Mouse (Mus musculus): ENCODE data around the gene Bet1l.

DNA sequence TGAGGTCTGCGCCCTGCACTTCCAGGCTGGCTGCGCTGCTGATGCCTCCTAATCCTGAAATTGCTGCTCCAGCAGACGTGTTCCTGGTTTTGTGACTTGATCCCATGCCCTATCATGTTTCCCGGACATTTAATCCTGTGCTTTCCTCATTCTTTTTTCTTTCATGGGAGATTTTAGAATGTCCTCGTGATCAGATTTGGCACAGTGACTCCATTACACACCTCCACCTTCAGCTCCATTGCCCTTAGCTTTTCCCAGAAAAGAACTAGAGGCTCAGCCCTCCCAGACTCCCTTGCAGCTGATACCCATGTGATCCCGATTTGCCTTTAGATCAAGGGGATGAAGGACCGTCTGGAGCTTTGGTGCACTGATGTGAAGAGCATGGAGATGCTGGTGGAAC is 40.5 kb upstream of the Bet1l start:
- TF ChIP-seq CTCF (IDR thresholded peaks at IDR 0.05; ENCODE audit: low read depth) (no peak), EP300 (IDR thresholded peaks at IDR 0.05; ENCODE audit: low read depth) (no peak)
